Mouse (Mus musculus): ENCODE data around the gene Mindy2.

Mindy2 gene

GRCm38 (mm10) chr9:70657013-70657967, at the start of gene Mindy2:
Mindy2 (minus strand) TSS chr9:70657174.
- DNase-seq: peak; percentile 100

- DNase-seq: no peak
Measured at GRCm38 (mm10) chr9:70706444-70706843, 49.5 kb upstream of the Mindy2 start.

- DNase-seq: no peak
Measured at GRCm38 (mm10) chr9:70703597-70704203, 46.7 kb upstream of the Mindy2 start.

- DNase-seq: no peak
Measured at GRCm38 (mm10) chr9:70698090-70698489, 41.1 kb upstream of the Mindy2 start.

GRCm38 (mm10) chr9:70695723-70696122, 38.7 kb upstream of the Mindy2 start:
- peak; percentile 14 for DNase-seq

- DNase-seq: no peak
Measured at GRCm38 (mm10) chr9:70691772-70692693, 35.1 kb upstream of the Mindy2 start.

- no peak for DNase-seq
Measured at GRCm38 (mm10) chr9:70690579-70690978, 33.6 kb upstream of the Mindy2 start.

GRCm38 (mm10) chr9:70689926-70690325, 33.0 kb upstream of the Mindy2 start:
- DNase-seq: no peak

- DNase-seq: no peak
Measured at GRCm38 (mm10) chr9:70688301-70688968, 31.5 kb upstream of the Mindy2 start.

- no peak for DNase-seq
Measured at GRCm38 (mm10) chr9:70682202-70682601, 25.2 kb upstream of the Mindy2 start.

- DNase-seq: peak; percentile 63
Measured at GRCm38 (mm10) chr9:70679132-70680091, 22.4 kb upstream of the Mindy2 start.

- peak; percentile 99 for DNase-seq
Measured at GRCm38 (mm10) chr9:70678682-70679131, 21.7 kb upstream of the Mindy2 start, which contains the start of gene Adam10. Adam10 (plus strand) TSS chr9:70678997.

- DNase-seq: no peak
Measured at GRCm38 (mm10) chr9:70675961-70676360, 19.0 kb upstream of the Mindy2 start.

- DNase-seq: no peak
Measured at GRCm38 (mm10) chr9:70675117-70675516, 18.1 kb upstream of the Mindy2 start.

GRCm38 (mm10) chr9:70673656-70674055, 16.7 kb upstream of the Mindy2 start:
- DNase-seq: no peak

GRCm38 (mm10) chr9:70671772-70672579, 15.0 kb upstream of the Mindy2 start:
- peak; percentile 51 for DNase-seq

- peak; percentile 80 for DNase-seq
Measured at GRCm38 (mm10) chr9:70671278-70671677, 14.3 kb upstream of the Mindy2 start.

- DNase-seq: no peak
Measured at GRCm38 (mm10) chr9:70670381-70670780, 13.4 kb upstream of the Mindy2 start.

GRCm38 (mm10) chr9:70669197-70669596, 12.2 kb upstream of the Mindy2 start:
- no peak for DNase-seq

- DNase-seq: peak; percentile 29
Measured at GRCm38 (mm10) chr9:70668048-70668447, 11.1 kb upstream of the Mindy2 start.
